Mouse (Mus musculus): ENCODE data around the gene 1110017D15Rik.
A peak's percentile ranks its signal among the peaks of the same experiment; 100 is the strongest.

1110017D15Rik gene

GRCm38 (mm10) chr4:41517233-41517632 is at the start of gene 1110017D15Rik:
TSS of gene 1110017D15Rik (minus strand) at chr4:41517333.
- ATAC-seq (ENCODE audit: low TSS enrichment) = no peak

DNA sequence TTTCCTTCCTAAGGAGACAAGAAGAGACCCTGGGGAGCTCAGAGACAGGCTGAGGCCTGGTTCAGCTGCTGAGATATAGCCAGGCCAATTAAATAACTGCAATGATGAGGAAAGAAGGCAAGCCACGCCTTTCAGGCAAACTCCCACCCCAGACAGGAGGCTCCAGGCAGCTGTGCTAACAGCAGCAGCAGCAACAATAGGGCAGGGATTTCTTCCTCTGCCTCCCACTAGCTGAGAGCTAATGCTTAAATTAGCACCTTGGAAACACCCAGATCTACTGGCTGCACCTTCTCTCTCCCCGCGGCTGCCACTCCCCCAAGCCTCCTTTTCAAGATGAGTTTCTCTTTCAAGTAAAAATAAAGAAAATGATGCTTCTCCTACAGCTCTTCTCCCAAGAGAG is 49.0 kb upstream of the 1110017D15Rik start:
- no peak for ATAC-seq (ENCODE audit: low TSS enrichment)

GRCm38 (mm10) chr4:41563297-41563696 is 46.2 kb upstream of the 1110017D15Rik start:
- no peak for ATAC-seq (ENCODE audit: low TSS enrichment)

- peak; percentile 17 for ATAC-seq (ENCODE audit: low TSS enrichment)
Observed at GRCm38 (mm10) chr4:41557092-41557491, 40.0 kb upstream of the 1110017D15Rik start.

DNA sequence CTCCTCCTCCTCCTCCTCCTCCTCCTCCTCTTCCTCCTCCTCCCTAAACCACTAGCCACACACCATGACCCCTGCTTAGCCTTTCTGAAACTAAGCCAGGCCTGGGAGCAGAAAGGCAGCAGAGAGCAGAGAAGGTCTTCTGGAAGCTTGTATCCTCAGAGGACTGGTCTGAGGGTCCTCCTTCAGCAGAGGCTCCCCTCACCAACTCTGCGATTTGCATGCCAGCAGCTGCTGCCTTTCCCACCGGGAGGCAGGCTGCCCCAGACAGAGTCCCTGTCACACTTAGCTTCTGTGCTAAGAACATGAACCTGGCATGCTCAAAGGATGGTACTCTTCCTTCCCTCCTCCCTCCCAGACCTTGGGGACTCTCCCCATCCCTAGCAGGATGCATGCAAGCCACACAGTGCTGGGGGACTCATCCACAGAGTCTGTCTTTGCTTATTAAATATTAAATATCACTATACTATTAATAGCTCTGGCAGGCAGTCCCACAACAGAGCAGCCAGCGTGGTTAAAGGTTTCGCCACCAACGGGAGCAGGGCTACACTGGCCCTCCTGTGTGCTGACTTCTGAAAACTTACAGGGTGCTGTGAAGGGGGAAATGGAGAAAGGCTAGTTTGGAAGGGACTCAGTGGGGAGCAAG is 39.3 kb upstream of the 1110017D15Rik start:
- no peak for ATAC-seq (ENCODE audit: low TSS enrichment)

DNA sequence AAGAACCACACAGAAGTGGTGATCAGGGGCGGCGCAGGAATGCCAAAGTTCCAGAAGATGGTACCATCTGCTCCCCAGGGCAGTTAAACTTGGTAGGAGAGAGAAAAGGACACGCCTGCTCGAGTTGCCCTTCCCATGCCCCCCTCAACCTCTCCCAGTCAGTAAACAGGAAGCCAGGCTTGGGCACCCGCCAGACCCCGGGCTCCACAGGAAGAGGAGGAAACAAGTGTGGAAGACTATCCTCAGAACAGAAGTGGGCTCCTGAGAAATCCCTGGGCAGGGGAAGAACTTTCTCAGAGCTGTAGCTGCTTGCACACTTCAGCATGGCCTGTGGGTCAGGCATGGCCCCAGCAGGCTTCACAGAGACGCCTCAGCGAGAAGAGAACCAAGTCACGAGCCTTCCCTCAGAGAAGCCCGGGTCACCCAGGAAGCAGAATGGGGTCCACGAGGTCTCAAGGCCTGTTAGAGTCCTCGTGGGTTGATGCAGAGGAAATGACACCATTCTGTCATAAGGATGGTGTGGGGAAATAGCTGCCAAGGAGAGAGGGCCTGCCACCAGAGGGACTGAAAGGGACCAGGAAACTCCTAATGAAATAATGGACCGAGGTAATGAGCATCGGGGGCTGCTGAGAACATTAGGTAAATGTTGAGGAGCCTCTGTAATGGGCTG is 38.0 kb upstream of the 1110017D15Rik start:
- ATAC-seq (ENCODE audit: low TSS enrichment) = no peak

- no peak for ATAC-seq (ENCODE audit: low TSS enrichment)
Observed at GRCm38 (mm10) chr4:41553116-41553515, 36.0 kb upstream of the 1110017D15Rik start.

- ATAC-seq (ENCODE audit: low TSS enrichment) = peak; percentile 56
Observed at GRCm38 (mm10) chr4:41552529-41552928, 35.4 kb upstream of the 1110017D15Rik start.

GRCm38 (mm10) chr4:41547086-41547485 is 30.0 kb upstream of the 1110017D15Rik start:
- ATAC-seq (ENCODE audit: low TSS enrichment) = no peak

- peak; percentile 48; the same call in 1 of the 2 replicates for ATAC-seq (ENCODE audit: low TSS enrichment)
Observed at GRCm38 (mm10) chr4:41545985-41546384, 28.9 kb upstream of the 1110017D15Rik start.

DNA sequence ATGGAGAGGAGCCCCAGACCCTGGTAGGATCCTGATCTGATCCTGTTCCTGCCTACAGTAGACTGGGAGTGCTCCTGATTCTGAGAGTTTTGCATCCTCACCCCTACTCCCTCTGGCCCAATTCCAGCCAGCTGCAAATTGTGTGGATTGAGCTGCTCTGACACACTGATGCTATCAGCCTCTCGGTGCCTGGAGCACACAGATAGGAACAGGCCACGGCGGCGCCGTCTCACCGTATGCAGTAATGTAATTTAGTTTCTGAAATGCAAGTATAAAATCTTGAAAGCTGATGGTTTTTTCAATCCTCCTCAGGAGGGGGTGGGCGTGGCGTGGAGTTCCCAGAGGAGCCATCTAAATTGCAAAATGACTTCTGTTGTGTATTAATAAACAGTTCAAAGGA is 25.0 kb upstream of the 1110017D15Rik start:
- ATAC-seq (ENCODE audit: low TSS enrichment) = no peak

DNA sequence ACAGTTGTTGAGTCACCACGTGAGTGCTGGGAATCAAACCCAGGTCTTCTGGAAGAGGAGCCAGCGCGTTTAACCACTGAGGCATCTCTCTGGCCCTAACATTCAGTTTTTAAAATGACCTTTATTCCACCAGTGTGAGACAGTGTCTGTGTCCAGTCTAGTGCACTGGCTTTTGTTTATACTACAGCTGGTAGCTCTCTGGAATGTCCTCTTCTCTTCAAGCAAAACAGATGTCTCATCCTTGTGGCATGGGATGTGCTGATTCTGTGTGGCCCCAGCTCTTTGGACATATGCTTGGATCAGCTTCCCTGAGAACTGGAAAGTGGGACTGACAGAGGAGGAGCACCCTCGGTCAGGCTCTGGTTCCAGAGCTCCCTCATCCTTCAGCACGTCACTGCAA is 17.7 kb upstream of the 1110017D15Rik start:
- no peak for ATAC-seq (ENCODE audit: low TSS enrichment)

DNA sequence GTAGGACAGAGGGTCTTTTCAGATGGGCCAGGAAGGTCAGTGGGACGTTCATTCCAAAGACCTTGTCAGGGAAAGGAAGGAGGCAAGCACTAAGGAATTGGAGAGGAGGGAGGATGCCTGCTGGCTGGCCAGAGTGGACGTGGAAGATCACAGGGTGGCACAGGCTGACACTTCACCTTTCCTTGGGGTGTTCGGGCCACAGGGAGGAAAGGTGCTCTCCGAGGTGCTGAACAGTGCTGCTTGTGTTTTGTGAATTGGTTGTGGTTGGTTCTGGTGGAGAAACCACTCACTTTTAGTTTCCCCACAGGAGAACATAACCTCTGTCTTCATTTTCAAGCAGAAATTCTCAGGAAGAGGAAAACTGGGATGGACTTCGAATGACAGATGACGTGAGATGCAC is 15.3 kb upstream of the 1110017D15Rik start:
- no peak for ATAC-seq (ENCODE audit: low TSS enrichment)

DNA sequence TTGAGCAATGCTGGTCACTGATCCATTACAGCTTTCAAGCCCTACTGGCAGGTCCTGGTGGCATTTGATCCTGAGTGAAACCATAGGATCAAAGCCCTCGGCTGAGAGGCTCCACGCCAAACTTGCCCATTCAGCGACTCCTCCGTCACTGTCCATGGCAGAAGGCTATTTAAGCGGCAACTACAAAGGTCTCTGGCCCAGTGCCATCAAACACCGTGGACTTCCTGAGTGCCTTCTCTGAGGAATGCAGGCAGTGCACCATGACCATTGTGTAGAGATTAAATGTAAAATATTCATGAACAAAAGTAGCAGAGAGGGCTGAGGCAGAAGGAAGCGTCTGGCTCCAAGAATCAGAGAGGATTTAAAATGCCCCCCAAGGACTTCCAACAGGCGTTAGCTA is 10.9 kb upstream of the 1110017D15Rik start:
- ATAC-seq (ENCODE audit: low TSS enrichment) = no peak

- no peak for ATAC-seq (ENCODE audit: low TSS enrichment)
Observed at GRCm38 (mm10) chr4:41527076-41527475, 9.9 kb upstream of the 1110017D15Rik start.

DNA sequence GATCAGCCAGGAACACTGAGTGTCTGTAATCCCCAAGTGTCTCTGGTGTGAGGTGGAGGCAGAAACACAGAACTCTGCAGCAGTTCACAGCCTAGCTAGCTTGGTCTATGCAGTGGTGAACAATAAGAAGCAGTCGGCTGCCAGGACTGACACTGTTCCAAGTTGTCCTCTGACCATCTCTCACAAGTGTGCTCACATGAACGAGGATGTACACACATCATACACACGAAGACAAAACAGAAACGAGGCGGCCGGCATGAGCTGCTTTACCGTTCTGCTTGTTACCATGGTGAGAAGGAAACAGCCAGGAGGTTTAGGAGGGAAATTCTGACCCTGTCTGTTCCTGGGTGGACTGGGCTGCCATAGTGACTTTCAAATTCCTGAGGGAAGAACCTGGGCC is 9.4 kb upstream of the 1110017D15Rik start:
- peak; percentile 11; the same call in 1 of the 2 replicates for ATAC-seq (ENCODE audit: low TSS enrichment)

GRCm38 (mm10) chr4:41524829-41525228 is 7.7 kb upstream of the 1110017D15Rik start:
- ATAC-seq (ENCODE audit: low TSS enrichment) = no peak

- no peak for ATAC-seq (ENCODE audit: low TSS enrichment)
Observed at GRCm38 (mm10) chr4:41523839-41524238, 6.7 kb upstream of the 1110017D15Rik start.

DNA sequence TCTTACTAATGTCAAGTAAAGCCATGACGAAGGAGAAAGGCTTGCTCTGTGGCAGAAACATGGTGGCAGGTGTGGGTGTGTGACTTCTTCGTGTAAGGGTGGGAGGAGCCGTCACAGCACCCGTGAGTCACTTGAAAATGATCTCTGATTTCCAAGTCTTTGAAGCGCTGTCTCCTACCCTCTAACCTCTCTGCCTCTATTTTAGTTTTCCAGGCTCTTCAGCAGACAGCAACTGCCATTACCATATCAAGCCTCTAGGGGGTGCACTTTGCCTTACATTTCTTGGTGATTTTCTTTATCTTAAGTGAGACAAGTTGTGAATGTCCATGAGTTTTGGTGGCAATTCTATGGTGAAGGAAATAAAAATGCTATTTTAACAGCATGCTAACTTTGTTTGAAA is 5.7 kb upstream of the 1110017D15Rik start:
- ATAC-seq (ENCODE audit: low TSS enrichment) = peak; percentile 10; the same call in 1 of the 2 replicates

DNA sequence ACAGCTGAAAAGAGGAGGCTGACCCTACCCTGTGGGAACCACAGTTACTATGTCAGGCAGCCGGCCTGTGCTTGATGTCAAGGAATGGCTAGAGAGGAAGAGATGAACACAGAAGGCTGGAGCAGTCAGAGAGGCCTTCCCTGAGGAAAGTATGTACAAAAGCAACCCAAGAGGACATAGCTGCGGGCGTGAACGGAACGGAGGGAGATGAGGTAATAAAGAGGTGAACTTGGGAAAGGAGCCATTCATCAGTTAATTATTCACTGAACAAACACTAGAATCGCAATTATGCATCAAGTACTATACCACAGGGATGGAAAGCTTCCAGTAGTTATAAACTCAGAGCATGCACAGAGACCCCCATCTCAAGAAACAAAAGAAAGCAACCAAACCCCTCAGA is 5.0 kb upstream of the 1110017D15Rik start:
- ATAC-seq (ENCODE audit: low TSS enrichment) = no peak

- peak; percentile 15; the same call in 1 of the 2 replicates for ATAC-seq (ENCODE audit: low TSS enrichment)
Observed at GRCm38 (mm10) chr4:41520641-41521040, 3.5 kb upstream of the 1110017D15Rik start.

GRCm38 (mm10) chr4:41519195-41519594 is 2.1 kb upstream of the 1110017D15Rik start:
- no peak for ATAC-seq (ENCODE audit: low TSS enrichment)

DNA sequence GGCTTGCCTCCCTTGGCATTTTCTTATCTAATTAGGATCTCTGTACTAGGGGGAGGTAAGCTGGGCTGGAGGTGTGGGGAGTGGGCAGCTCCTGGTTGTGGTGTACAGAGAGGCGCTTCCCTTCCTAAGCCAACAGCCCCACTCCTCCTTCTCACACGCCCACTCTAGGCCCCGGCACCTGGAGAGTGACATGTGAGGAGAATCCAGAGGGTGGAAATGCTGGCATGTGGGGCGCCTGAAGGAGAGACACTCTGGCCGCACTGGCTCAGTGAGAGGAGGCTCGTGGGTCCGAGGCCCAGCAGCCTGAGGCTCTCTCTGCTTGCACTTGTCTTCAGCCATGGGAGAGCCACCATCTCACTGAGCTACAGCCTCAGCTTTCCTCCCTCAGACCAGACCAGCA is 1.2 kb upstream of the 1110017D15Rik start:
- peak; percentile 34 for ATAC-seq (ENCODE audit: low TSS enrichment)

Data from frontal cortex, adult (tissue).